Mouse (Mus musculus): ENCODE data around the gene Ptgs1. TPM values are rescaled to one million over a fixed set of nuclear protein-coding genes. Genes with fewer than 3 reads are reported as not detected.
A peak's percentile ranks its signal among the peaks of the same experiment; 100 is the strongest.

Ptgs1 gene
- total RNA-seq, 4 experiments from 2014 or later = 15.0 to 33.0 (median 25.0) TPM

DNA sequence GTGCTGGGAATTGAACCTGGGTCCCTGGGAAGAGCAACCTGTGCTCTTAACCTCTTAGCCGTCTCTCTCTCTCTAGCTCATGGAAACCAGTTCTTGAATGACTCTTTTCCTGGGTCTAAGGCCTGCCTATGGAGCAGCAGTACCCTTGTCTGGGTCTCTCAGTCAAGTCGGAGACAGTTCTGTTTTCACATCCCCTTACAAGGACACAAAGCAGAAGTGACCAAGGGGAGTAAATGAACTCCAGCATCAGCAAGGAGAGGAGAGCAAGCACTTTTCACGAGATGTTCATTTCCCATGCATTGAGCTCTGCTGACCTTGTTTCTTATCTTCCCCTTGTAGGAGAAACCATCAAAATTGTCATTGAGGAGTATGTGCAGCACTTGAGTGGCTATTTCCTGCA is 14.5 kb downstream of the Ptgs1 start:
- DNase-seq (ENCODE audit: low spot score in 2 of 2) = no peak

DNA sequence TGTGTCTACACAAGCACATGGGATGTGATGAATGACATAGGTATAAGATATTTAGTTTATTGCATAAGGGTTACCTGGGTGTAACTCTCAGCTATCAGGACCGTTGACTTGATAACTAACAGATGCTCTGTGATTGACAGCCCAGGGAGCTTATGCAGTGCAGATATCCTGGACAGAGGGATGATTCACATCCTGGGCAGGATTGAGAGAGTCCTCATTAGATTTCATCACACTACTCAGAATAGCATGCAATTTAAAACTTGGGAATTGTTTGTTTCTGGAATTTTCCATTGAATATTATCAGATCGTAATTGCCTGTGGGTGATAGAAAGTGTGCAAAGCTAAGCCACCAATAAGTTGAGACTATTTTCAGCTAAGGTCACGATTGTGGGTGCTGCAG is 17.7 kb downstream of the Ptgs1 start:
- DNase-seq (ENCODE audit: low spot score in 2 of 2) = no peak

DNA sequence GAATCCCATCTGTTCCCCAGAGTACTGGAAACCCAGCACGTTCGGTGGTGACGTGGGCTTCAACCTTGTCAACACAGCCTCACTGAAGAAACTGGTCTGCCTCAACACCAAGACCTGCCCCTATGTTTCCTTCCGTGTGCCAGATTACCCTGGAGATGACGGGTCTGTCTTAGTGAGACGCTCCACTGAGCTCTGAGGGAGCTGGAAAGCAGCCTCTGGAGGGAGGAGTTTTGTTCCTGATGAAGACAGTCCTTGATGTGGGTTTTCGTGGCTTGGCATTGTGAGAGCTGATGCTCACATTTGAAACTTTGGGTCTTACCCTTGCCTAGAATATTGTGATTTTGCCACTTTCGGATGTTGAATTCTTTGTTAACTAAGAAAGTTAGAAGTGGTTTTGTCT is 20.9 kb downstream of the Ptgs1 start:
- no peak for DNase-seq (ENCODE audit: low spot score in 2 of 2)

GRCm38 (mm10) chr2:36252505-36252904 is 22.3 kb downstream of the Ptgs1 start:
- DNase-seq (ENCODE audit: low spot score in 2 of 2) = no peak

DNA sequence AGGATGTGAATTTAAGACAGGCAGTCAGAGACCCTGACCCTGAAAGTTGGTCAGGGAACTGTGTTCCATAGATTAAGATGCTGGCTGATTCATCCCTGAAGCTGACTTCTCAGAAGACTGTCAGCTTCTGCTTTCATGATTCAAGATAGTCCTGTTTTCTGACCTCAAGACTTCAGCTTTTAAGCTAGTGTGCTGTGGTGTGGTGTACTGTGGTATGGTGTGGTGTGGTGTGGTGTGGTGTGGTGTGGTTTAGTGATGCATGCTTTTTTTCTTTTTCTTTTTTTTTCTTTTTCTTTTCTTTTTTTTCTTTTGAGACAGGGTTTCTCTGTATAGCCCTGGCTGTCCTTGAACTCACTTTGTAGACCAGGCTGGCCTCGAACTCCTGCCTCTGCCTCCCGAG is 24.2 kb downstream of the Ptgs1 start:
- DNase-seq (ENCODE audit: low spot score in 2 of 2) = no peak

DNA sequence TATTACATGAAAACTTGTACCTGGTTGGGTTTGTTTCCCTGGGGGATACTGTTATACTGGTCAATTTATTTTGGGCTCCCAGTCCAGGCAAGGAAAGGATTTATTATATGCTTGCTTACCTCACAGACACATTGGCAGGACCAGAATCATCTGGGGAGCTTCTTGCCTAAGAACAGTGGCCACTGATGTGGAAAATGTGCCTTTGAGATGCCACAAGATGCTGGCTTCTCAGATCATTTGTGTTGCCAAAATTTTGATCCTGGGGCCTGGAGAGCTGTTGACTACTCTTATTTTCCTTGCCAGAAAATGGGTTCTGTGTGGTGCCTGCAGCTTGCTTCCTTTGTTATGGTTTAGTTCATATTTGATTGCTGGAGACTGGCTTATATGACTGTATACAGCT is 26.7 kb downstream of the Ptgs1 start:
- no peak for DNase-seq (ENCODE audit: low spot score in 2 of 2)

DNA sequence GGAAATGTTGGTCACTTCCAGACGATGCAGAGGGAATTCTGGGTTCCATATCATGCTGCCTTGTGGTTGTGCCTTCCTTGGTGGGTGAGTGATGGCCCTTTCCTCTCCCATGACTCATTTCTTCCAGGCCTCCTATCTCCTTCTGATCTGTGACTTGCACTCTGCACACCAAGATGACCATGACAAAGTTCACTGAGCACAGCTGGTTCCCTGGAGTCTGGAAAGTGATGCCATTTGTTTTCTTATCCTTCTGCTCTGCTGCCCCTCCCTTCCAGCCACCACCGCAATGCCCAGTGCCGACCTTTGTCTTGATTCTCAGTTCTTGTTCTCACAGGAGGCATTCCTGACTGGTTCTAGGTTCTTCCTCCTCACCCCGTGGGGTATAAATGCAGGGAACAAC is 29.2 kb downstream of the Ptgs1 start:
- no peak for DNase-seq (ENCODE audit: low spot score in 2 of 2)

GRCm38 (mm10) chr2:36259798-36260540 is 29.7 kb downstream of the Ptgs1 start:
- no peak for DNase-seq (ENCODE audit: low spot score in 2 of 2)

DNA sequence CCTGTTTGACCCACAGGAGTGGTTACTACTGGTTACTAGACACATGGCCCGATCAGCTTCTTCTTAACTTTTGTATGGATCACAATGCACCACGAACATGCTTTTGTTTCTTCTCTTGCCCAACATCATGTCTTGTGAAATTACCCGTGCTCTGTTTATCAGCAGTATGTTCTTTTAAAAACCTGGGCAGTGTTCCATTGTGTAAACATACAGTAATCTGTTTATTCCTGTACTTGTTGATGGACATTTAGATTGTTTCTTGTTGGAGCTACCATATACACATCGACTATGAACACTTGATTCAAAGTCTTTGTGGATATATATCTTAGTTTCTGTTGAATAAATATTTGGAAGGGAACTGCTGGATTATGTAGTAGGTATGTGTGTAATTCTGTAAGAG is 31.8 kb downstream of the Ptgs1 start:
- DNase-seq (ENCODE audit: low spot score in 2 of 2) = no peak

- no peak for DNase-seq (ENCODE audit: low spot score in 2 of 2)
Measured at GRCm38 (mm10) chr2:36269458-36269857, 39.2 kb downstream of the Ptgs1 start.

DNA sequence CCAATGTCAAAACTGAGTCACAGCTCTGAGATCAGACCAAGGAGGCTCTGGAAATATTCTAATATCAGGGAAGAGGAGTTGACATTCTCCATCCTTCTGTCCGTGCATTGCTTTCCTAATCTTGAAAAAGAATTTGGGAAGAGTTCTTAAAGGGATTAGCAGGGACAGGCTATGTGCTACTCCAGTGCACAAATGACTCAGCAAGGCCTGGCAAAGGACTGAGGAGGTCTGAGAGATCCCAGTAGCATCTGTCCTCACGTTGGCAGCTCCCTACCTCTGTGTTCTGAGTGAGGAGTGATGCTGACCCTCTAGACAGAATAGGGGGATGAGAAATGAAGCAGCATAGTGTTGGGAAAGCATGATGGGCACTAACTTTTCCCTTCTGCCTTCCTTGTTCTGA is 40.0 kb downstream of the Ptgs1 start:
- no peak for DNase-seq (ENCODE audit: low spot score in 2 of 2)

DNA sequence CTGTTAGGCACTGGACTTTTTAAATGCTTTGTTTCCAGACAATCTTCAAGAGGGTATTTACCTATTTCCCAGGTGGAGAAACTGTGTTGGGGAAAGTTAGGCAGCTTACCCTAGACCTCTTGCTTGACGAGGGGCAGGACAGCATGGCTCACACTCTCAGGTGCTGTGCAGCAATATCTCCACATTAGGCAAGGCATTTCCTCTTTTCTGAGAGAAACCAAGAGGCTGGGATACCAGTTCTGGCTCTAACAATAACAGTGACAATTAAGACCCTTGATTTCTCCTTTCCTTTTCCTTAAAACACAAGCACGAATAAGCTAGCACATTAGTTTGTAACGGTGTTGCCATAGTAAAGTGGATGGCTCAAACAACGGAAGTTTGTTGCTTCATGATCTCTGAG is 40.9 kb downstream of the Ptgs1 start:
- DNase-seq (ENCODE audit: low spot score in 2 of 2) = no peak

DNA sequence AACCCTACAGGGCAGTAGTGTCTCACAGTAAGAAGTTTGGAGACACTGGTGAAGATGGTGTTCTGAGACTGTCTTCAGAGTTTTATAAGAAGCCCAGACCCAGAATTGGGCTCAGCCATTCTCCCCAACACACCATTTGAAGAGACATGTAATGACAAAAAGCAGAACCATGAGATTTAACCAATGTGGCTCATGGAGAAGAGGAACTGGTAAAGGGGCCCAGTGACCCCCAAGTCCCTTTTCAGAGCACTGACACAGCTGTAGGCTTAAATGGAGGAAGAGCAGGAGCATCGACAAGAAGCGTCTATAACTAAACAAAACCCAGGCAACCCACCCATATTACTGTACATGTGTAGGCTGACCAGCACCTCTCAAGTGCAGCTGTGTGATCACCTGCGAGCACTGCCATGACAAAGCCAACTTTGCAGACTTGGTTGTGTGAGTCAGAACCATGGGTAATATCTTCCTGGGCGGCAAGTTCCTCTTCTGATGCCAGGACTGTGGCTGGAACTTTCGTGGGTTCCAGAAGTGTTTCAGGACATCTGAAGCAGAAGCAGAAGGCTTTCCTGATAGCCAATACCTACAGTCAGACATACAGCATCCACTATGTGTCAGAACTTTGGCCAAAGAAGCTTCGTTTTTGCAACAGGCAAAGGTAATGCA is 42.2 kb downstream of the Ptgs1 start:
- no peak for DNase-seq (ENCODE audit: low spot score in 2 of 2)

- peak; percentile 18 to 60 for DNase-seq (ENCODE audit: low spot score in 2 of 2)
Measured at GRCm38 (mm10) chr2:36276454-36276853, 46.2 kb downstream of the Ptgs1 start.

GRCm38 (mm10) chr2:36278760-36279159 is 48.5 kb downstream of the Ptgs1 start:
- no peak for DNase-seq (ENCODE audit: low spot score in 2 of 2)

- no peak for DNase-seq (ENCODE audit: low spot score in 2 of 2)
Measured at GRCm38 (mm10) chr2:36281138-36281537, 50.9 kb downstream of the Ptgs1 start.

DNA sequence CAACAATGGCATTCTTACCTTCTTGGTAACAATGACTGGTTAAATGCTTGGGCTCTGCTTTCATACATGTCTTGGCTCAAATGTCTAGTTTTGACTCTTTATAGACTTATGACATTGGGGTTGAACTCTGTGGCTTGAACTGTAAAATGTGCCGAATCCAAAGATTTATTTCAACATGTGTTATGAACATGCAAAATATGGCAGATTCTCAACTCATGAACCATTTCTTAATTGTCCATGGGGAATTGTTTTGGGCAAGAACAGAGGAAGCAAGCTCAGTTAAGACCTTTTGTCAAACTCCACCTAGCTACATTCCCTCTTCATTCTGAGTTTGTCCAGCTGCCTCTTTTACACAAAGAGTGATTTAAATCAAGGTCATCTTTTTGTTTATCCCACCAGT is 52.1 kb downstream of the Ptgs1 start:
- DNase-seq (ENCODE audit: low spot score in 2 of 2) = no peak

Other genes starting within 250 kb of the Ptgs1 start
- gene Ndufa8, start 181.0 kb upstream of the Ptgs1 start, total RNA-seq (2022) = 100 to 1,000 TPM; 174 to 193 (median 178) TPM
- gene Morn5, start 181.0 kb upstream of the Ptgs1 start, total RNA-seq (2022) = 1 to 10 TPM; 1.1 to 3.3 (median 1.6) TPM
- gene Lhx6, start 125.0 kb upstream of the Ptgs1 start, total RNA-seq (2022) = 10 to 100 TPM; 14.8 to 19.9 (median 17.0) TPM
- 10 to 100 TPM; 17.2 to 22.8 (median 18.8) TPM for gene Mrrf, start 94.0 kb upstream of the Ptgs1 start, total RNA-seq (2022)
- 10 to 100 TPM; 42.3 to 52.2 (median 45.6) TPM for gene Rbm18, start 93.7 kb upstream of the Ptgs1 start, total RNA-seq (2022)
- gene Olfr338, start 143.1 kb downstream of the Ptgs1 start, total RNA-seq (2022) = under 1 TPM in 3 of 4 experiments, not detected in 1; 0.07 to 0.12 (median 0.08) TPM
- not detected for gene Olfr339, start 188.5 kb downstream of the Ptgs1 start, total RNA-seq (2022)
- gene Olfr340, start 222.2 kb downstream of the Ptgs1 start, total RNA-seq (2022) = not detected